Mouse (Mus musculus): Measurements from ENCODE around the gene Aurkc. TPM values are rescaled to one million over a fixed set of nuclear protein-coding genes. Genes with fewer than 3 reads are reported as not detected.
"Not testable (repeated sequence)": the region's sequence is repeated elsewhere in the genome, so short reads cannot be mapped to it uniquely, and the experiment has no call there.

Aurkc gene
- polyA plus RNA-seq (2014; fragmentation: Nextera tagmentation; extraction: Ambion mirVana) = not detected in 2 replicates

GRCm38 (mm10) chr7:6995251-6995650 lies at the start of gene Aurkc:
Aurkc (plus strand) TSS chr7:6995300.
- not testable (repeated sequence) for ATAC-seq (replicated peaks; ENCODE audit: low FRiP score); H3K9me3 ChIP-seq (ENCODE audit: control insufficient read depth, low read length); H3K27ac ChIP-seq (ENCODE audit: low read depth, low read length); H3K27me3 ChIP-seq (ENCODE audit: control insufficient read depth, insufficient read depth, low read length); DNase-seq (ENCODE audit: low spot score); H3K4me3 ChIP-seq (ENCODE audit: low read depth, low read length); H3K4me2 ChIP-seq (ENCODE audit: low read depth, low read length, severe bottlenecking); H3K36me3 ChIP-seq (ENCODE audit: control insufficient read depth, insufficient read depth, low read length); H3K9ac ChIP-seq (ENCODE audit: low read length); H3K4me1 ChIP-seq (replicated peaks; ENCODE audit: control insufficient read depth, insufficient read depth, low read length)
- 85% methylated on average over 11 of the region's 11 CpGs for WGBS

- H3K9me3 ChIP-seq (ENCODE audit: control insufficient read depth, low read length); H3K9ac ChIP-seq (ENCODE audit: low read length); H3K36me3 ChIP-seq (ENCODE audit: control insufficient read depth, insufficient read depth, low read length); H3K4me1 ChIP-seq (replicated peaks; ENCODE audit: control insufficient read depth, insufficient read depth, low read length); H3K27ac ChIP-seq (ENCODE audit: low read depth, low read length); H3K4me3 ChIP-seq (ENCODE audit: low read depth, low read length); ATAC-seq (replicated peaks; ENCODE audit: low FRiP score); DNase-seq (ENCODE audit: low spot score); H3K27me3 ChIP-seq (ENCODE audit: control insufficient read depth, insufficient read depth, low read length); H3K4me2 ChIP-seq (ENCODE audit: low read depth, low read length, severe bottlenecking): not testable (repeated sequence)
- 95% methylated on average over 18 of the region's 20 CpGs for WGBS
These were observed 47.0 kb upstream of the Aurkc start for GRCm38 (mm10) chr7:6948061-6948460.

- DNase-seq (ENCODE audit: low spot score) (no peak), ATAC-seq (replicated peaks; ENCODE audit: low FRiP score) (no peak)
- H3K4me3 ChIP-seq (ENCODE audit: low read depth, low read length) = no peak overlapping the region
- no peak overlapping the region for H3K27ac ChIP-seq (ENCODE audit: low read depth, low read length)
- no peaks in the 10 kb centered on the region for H3K4me1 ChIP-seq (replicated peaks; ENCODE audit: control insufficient read depth, insufficient read depth, low read length)
- no peak overlapping the region for H3K9ac ChIP-seq (ENCODE audit: low read length)
- no peaks in the 10 kb centered on the region for H3K27me3 ChIP-seq (ENCODE audit: control insufficient read depth, insufficient read depth, low read length)
- no peak overlapping the region for H3K4me2 ChIP-seq (ENCODE audit: low read depth, low read length, severe bottlenecking)
- WGBS = 90% methylated on average over 4 of the region's 4 CpGs
- no peaks in the 10 kb centered on the region for H3K36me3 ChIP-seq (ENCODE audit: control insufficient read depth, insufficient read depth, low read length)
- H3K9me3 ChIP-seq (ENCODE audit: control insufficient read depth, low read length) = no peaks in the 10 kb centered on the region
These were observed 38.5 kb upstream of the Aurkc start for GRCm38 (mm10) chr7:6956576-6956975.

- no peak overlapping the region for H3K9ac ChIP-seq (ENCODE audit: low read length)
- no peak for ATAC-seq (replicated peaks; ENCODE audit: low FRiP score)
- WGBS = 87% methylated on average over 1 of the region's 1 CpGs
- H3K9me3 ChIP-seq (ENCODE audit: control insufficient read depth, low read length) = no peaks in the 10 kb centered on the region
- no peaks in the 10 kb centered on the region for H3K27me3 ChIP-seq (ENCODE audit: control insufficient read depth, insufficient read depth, low read length)
- DNase-seq (ENCODE audit: low spot score) = no peak
- H3K4me1 ChIP-seq (replicated peaks; ENCODE audit: control insufficient read depth, insufficient read depth, low read length) = no peaks in the 10 kb centered on the region
- no peak overlapping the region for H3K27ac ChIP-seq (ENCODE audit: low read depth, low read length)
- no peaks in the 10 kb centered on the region for H3K36me3 ChIP-seq (ENCODE audit: control insufficient read depth, insufficient read depth, low read length)
- no peak overlapping the region for H3K4me2 ChIP-seq (ENCODE audit: low read depth, low read length, severe bottlenecking)
- H3K4me3 ChIP-seq (ENCODE audit: low read depth, low read length) = no peak overlapping the region
These were observed 36.5 kb upstream of the Aurkc start for GRCm38 (mm10) chr7:6958574-6958973.

GRCm38 (mm10) chr7:6973566-6973965 lies 21.5 kb upstream of the Aurkc start:
- Histone ChIP-seq H3K4me2 (ENCODE audit: low read depth, low read length, severe bottlenecking) (no peak overlapping the region), H3K9me3 (ENCODE audit: control insufficient read depth, low read length) (no peaks in the 10 kb centered on the region), H3K27me3 (ENCODE audit: control insufficient read depth, insufficient read depth, low read length) (no peaks in the 10 kb centered on the region), H3K27ac (ENCODE audit: low read depth, low read length) (no peak overlapping the region), H3K9ac (ENCODE audit: low read length) (no peak overlapping the region), H3K4me1 (replicated peaks; ENCODE audit: control insufficient read depth, insufficient read depth, low read length) (no peaks in the 10 kb centered on the region), H3K36me3 (ENCODE audit: control insufficient read depth, insufficient read depth, low read length) (no peaks in the 10 kb centered on the region), H3K4me3 (ENCODE audit: low read depth, low read length) (no peak overlapping the region)
- DNase-seq (ENCODE audit: low spot score) = no peak
- ATAC-seq (replicated peaks; ENCODE audit: low FRiP score) = no peak
- WGBS = 95% methylated on average over 1 of the region's 1 CpGs

- WGBS = 91% methylated on average over 19 of the region's 19 CpGs
- Histone ChIP-seq H3K4me2 (ENCODE audit: low read depth, low read length, severe bottlenecking) (no peak overlapping the region), H3K27ac (ENCODE audit: low read depth, low read length) (no peak overlapping the region)
These were observed 18.2 kb upstream of the Aurkc start for GRCm38 (mm10) chr7:6976890-6977289.

GRCm38 (mm10) chr7:6998914-6999313 lies 3.8 kb downstream of the Aurkc start:
- H3K4me1 ChIP-seq (replicated peaks; ENCODE audit: control insufficient read depth, insufficient read depth, low read length); H3K27me3 ChIP-seq (ENCODE audit: control insufficient read depth, insufficient read depth, low read length); H3K27ac ChIP-seq (ENCODE audit: low read depth, low read length); H3K4me3 ChIP-seq (ENCODE audit: low read depth, low read length); H3K9me3 ChIP-seq (ENCODE audit: control insufficient read depth, low read length); H3K36me3 ChIP-seq (ENCODE audit: control insufficient read depth, insufficient read depth, low read length); DNase-seq (ENCODE audit: low spot score); ATAC-seq (replicated peaks; ENCODE audit: low FRiP score); H3K4me2 ChIP-seq (ENCODE audit: low read depth, low read length, severe bottlenecking); H3K9ac ChIP-seq (ENCODE audit: low read length): not testable (repeated sequence)
- WGBS = 62% methylated on average over 3 of the region's 3 CpGs

More at GRCm38 (mm10) chr7:6976890-6977289, 18.2 kb upstream of the Aurkc start:
- Histone ChIP-seq H3K27me3 (ENCODE audit: control insufficient read depth, insufficient read depth, low read length) (no peaks in the 10 kb centered on the region), H3K9ac (ENCODE audit: low read length) (no peak overlapping the region), H3K36me3 (ENCODE audit: control insufficient read depth, insufficient read depth, low read length) (no peaks in the 10 kb centered on the region), H3K4me3 (ENCODE audit: low read depth, low read length) (no peak overlapping the region), H3K9me3 (ENCODE audit: control insufficient read depth, low read length) (no peaks in the 10 kb centered on the region), H3K4me1 (replicated peaks; ENCODE audit: control insufficient read depth, insufficient read depth, low read length) (no peaks in the 10 kb centered on the region)
- ATAC-seq (replicated peaks; ENCODE audit: low FRiP score) (no peak), DNase-seq (ENCODE audit: low spot score) (no peak)

- H3K36me3 ChIP-seq (ENCODE audit: control insufficient read depth, insufficient read depth, low read length); DNase-seq (ENCODE audit: low spot score); H3K4me3 ChIP-seq (ENCODE audit: low read depth, low read length); H3K9me3 ChIP-seq (ENCODE audit: control insufficient read depth, low read length); ATAC-seq (replicated peaks; ENCODE audit: low FRiP score); H3K4me1 ChIP-seq (replicated peaks; ENCODE audit: control insufficient read depth, insufficient read depth, low read length); H3K4me2 ChIP-seq (ENCODE audit: low read depth, low read length, severe bottlenecking); H3K9ac ChIP-seq (ENCODE audit: low read length); H3K27me3 ChIP-seq (ENCODE audit: control insufficient read depth, insufficient read depth, low read length); H3K27ac ChIP-seq (ENCODE audit: low read depth, low read length): not testable (repeated sequence)
- 82% methylated on average over 5 of the region's 5 CpGs for WGBS
These were observed 10.3 kb downstream of the Aurkc start for GRCm38 (mm10) chr7:7005441-7005840.

- Histone ChIP-seq H3K4me2 (ENCODE audit: low read depth, low read length, severe bottlenecking) (no peak overlapping the region), H3K9me3 (ENCODE audit: control insufficient read depth, low read length) (peaks cover 6% of the 10 kb centered on the region; the same call in 1 of the 2 replicates), H3K9ac (ENCODE audit: low read length) (no peak overlapping the region), H3K4me3 (ENCODE audit: low read depth, low read length) (no peak overlapping the region), H3K27me3 (ENCODE audit: control insufficient read depth, insufficient read depth, low read length) (no peaks in the 10 kb centered on the region), H3K36me3 (ENCODE audit: control insufficient read depth, insufficient read depth, low read length) (no peaks in the 10 kb centered on the region), H3K4me1 (replicated peaks; ENCODE audit: control insufficient read depth, insufficient read depth, low read length) (no peaks in the 10 kb centered on the region), H3K27ac (ENCODE audit: low read depth, low read length) (no peak overlapping the region)
- no peak for DNase-seq (ENCODE audit: low spot score)
- no peak for ATAC-seq (replicated peaks; ENCODE audit: low FRiP score)
These were observed 32.3 kb downstream of the Aurkc start for GRCm38 (mm10) chr7:7027445-7027844.
